Comparison of ENCODE assay signal across 8 mouse cellular contexts in genomic region chr3:76067920-76068319, GRCm38 (mm10). TPM values are rescaled to one million over a fixed set of nuclear protein-coding genes. Genes with fewer than 3 reads are reported as not detected.
DNase-seq lines count a peak whose midpoint lies in the region; ATAC-seq and TF ChIP-seq lines count a peak whose summit lies in the region.

No protein-coding gene starts in this region.

- H3K27me3 ChIP-seq in liver, postnatal 0 days (ENCODE audit: insufficient read depth, low read length), result no peaks in the 10 kb centered on the region
- no peaks in the 10 kb centered on the region for H3K27me3 ChIP-seq in liver, embryonic 11.5 days (replicated peaks; ENCODE audit: control insufficient read depth, insufficient read depth, low read length)
- H3K27me3 ChIP-seq in hindbrain, embryonic 14.5 days (ENCODE audit: control insufficient read depth, insufficient read depth, low read length), result no peaks in the 10 kb centered on the region

- no peak overlapping the region for H3K9ac ChIP-seq in liver, postnatal 0 days (replicated peaks)
- no peak overlapping the region for H3K9ac ChIP-seq in liver, embryonic 11.5 days (ENCODE audit: low read depth, low read length)
- H3K9ac ChIP-seq in hindbrain, embryonic 14.5 days, result no peak overlapping the region

- no peaks in the 10 kb centered on the region for H3K9me3 ChIP-seq in liver, postnatal 0 days (ENCODE audit: low read length)
- H3K9me3 ChIP-seq in liver, embryonic 11.5 days (ENCODE audit: control insufficient read depth, low read length), result no peaks in the 10 kb centered on the region
- no peaks in the 10 kb centered on the region for H3K9me3 ChIP-seq in hindbrain, embryonic 14.5 days (ENCODE audit: control insufficient read depth, low read length)

- peak; percentile 73 for ATAC-seq in frontal cortex, adult (ENCODE audit: low TSS enrichment)
- no peak for ATAC-seq in liver, postnatal 0 days
- no peak for ATAC-seq in liver, embryonic 11.5 days (replicated peaks; ENCODE audit: low FRiP score)
- no peak for ATAC-seq in hindbrain, embryonic 14.5 days (ENCODE audit: low FRiP score)
- ATAC-seq in neutrophil, adult 5-6 weeks (ENCODE audit: extremely low read depth, insufficient number of reproducible peaks, low FRiP score, poor library complexity, severe bottlenecking), result peak; percentile 51; the same call in 1 of the 2 replicates

- H3K36me3 ChIP-seq in liver, postnatal 0 days (replicated peaks; ENCODE audit: insufficient read depth, low read length), result no peaks in the 10 kb centered on the region
- H3K36me3 ChIP-seq in liver, embryonic 11.5 days (ENCODE audit: control insufficient read depth, insufficient read depth, low read length), result no peaks in the 10 kb centered on the region
- no peaks in the 10 kb centered on the region for H3K36me3 ChIP-seq in hindbrain, embryonic 14.5 days (replicated peaks; ENCODE audit: control insufficient read depth, insufficient read depth)

- 4% methylated on average over 3 of the region's 3 CpGs for WGBS in liver, postnatal 0 days (ENCODE audit: insufficient replicate concordance)
- WGBS in liver, embryonic 11.5 days, result 2% methylated on average over 3 of the region's 3 CpGs
- 4% methylated on average over 3 of the region's 3 CpGs for WGBS in hindbrain, embryonic 14.5 days

- peak; percentile 89 for TF ChIP-seq CTCF in liver, postnatal 0 days (IDR thresholded peaks at IDR 0.05; ENCODE audit: low read depth)

- no peak for DNase-seq in frontal cortex, postnatal 25 days (ENCODE audit: low spot score in 2 of 2)
- DNase-seq in liver, postnatal 0 days, result no peak
- no peak for DNase-seq in liver, embryonic 11.5 days (ENCODE audit: low spot score)
- DNase-seq in brain, embryonic 18.5 days (ENCODE audit: low read depth, low spot score), result peak; percentile 78
- DNase-seq in hindbrain, embryonic 14.5 days (ENCODE audit: low spot score), result peak; percentile 100
- no peak for DNase-seq in adrenal gland, postnatal 4 days (ENCODE audit: low spot score in 2 of 2)

- no peak overlapping the region for H3K4me3 ChIP-seq in liver, postnatal 0 days (ENCODE audit: low read depth, low read length)
- H3K4me3 ChIP-seq in liver, embryonic 11.5 days (ENCODE audit: low read depth, low read length), result no peak overlapping the region
- H3K4me3 ChIP-seq in hindbrain, embryonic 14.5 days (replicated peaks; ENCODE audit: low read length), result no peak overlapping the region

- no peak for TF ChIP-seq EP300 in liver, postnatal 0 days (IDR thresholded peaks at IDR 0.05; ENCODE audit: low read depth)

- no peak overlapping the region for H3K4me2 ChIP-seq in liver, postnatal 0 days (ENCODE audit: low read depth, low read length)
- H3K4me2 ChIP-seq in liver, embryonic 11.5 days, result no peak overlapping the region
- no peak overlapping the region for H3K4me2 ChIP-seq in hindbrain, embryonic 14.5 days (replicated peaks)

- no peaks in the 10 kb centered on the region for H3K4me1 ChIP-seq in liver, postnatal 0 days (ENCODE audit: insufficient read depth)
- H3K4me1 ChIP-seq in liver, embryonic 11.5 days (replicated peaks; ENCODE audit: control insufficient read depth, insufficient read depth, low read length), result no peaks in the 10 kb centered on the region
- no peaks in the 10 kb centered on the region for H3K4me1 ChIP-seq in hindbrain, embryonic 14.5 days (replicated peaks; ENCODE audit: control insufficient read depth, insufficient read depth, low read length)

- H3K27ac ChIP-seq in liver, postnatal 0 days (ENCODE audit: low read depth), result no peak overlapping the region
- H3K27ac ChIP-seq in liver, embryonic 11.5 days (ENCODE audit: low read depth, low read length), result no peak overlapping the region
- H3K27ac ChIP-seq in hindbrain, embryonic 14.5 days, result no peak overlapping the region

RNA-seq across cellular contexts. Expression of gene Fstl5, which starts 6.2 kb away (rescaled TPM):
- polyA plus RNA-seq in liver, postnatal 0 days (2015; fragmentation: Nextera tagmentation; extraction: Ambion mirVana), result not detected in 2 replicates
- 0.19 and 0.40 TPM in 2 replicates for polyA plus RNA-seq in liver, embryonic 11.5 days (2014; fragmentation: Nextera tagmentation; extraction: Ambion mirVana)
- 65.5 and 85.0 TPM in 2 replicates for polyA plus RNA-seq in hindbrain, embryonic 14.5 days (2014; fragmentation: Nextera tagmentation; extraction: Ambion mirVana)
- not detected in 2 replicates for total RNA-seq in neutrophil, adult 5-6 weeks (2017)
- total RNA-seq in adrenal gland, postnatal 4 days (2021), result 10 to 100 TPM; 10.7 to 11.0 TPM

Comparison
In these comparisons a context has a peak if more than half of its experiments do, and no peak if none do; other contexts are left out.
1. ATAC-seq: peak in frontal cortex, adult (single experiment) and neutrophil, adult 5-6 weeks (single experiment); none in liver, postnatal 0 days (single experiment), liver, embryonic 11.5 days (single experiment) and hindbrain, embryonic 14.5 days (single experiment).
2. DNase-seq: peak in brain, embryonic 18.5 days (single experiment) and hindbrain, embryonic 14.5 days (single experiment); none in frontal cortex, postnatal 25 days (0 of 2), liver, postnatal 0 days (single experiment), liver, embryonic 11.5 days (single experiment) and adrenal gland, postnatal 4 days (0 of 2).
3. RNA of gene Fstl5, which starts 6.2 kb away (polyA plus RNA-seq): 65.5 to 85.0 TPM in hindbrain, embryonic 14.5 days; 0.19 to 0.40 TPM in liver, embryonic 11.5 days and not detected in liver, postnatal 0 days; every median in the first group is over 10 times any median in the second.